8 mouse cellular contexts compared by ENCODE assay signal in the genomic region with DNA sequence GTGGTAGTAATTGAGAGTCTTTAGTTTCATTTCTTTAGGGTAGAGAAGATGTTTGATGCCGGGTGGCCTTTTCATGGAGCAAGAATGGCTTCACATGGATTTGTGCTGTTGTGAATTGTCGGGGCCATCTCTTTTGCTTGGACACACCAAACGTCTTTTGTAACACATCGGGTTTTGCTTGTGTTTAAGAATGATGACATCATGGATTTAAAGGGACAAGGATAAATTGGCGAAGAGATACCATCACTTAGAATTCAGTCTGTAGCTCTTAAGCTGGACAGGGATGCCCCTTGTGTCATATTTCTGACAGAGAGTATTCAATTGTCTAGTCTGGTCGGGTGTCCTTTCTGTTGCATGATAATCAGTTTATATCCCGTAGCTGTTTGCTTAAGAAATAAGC. TPM values are rescaled to one million over a fixed set of nuclear protein-coding genes. Genes with fewer than 3 reads are reported as not detected.
A peak's percentile ranks its signal among the peaks of the same experiment; 100 is the strongest.
DNase-seq lines count a peak whose midpoint lies in the region; ATAC-seq and TF ChIP-seq lines count a peak whose summit lies in the region.

No protein-coding gene starts in this region.

- peak overlapping the region; percentile 96 for H3K4me2 ChIP-seq in kidney, postnatal 0 days (ENCODE audit: low read length)
- H3K4me2 ChIP-seq in intestine, embryonic 16.5 days (ENCODE audit: low read depth, low read length): peak overlapping the region; percentile 63
- peak overlapping the region; percentile 74 for H3K4me2 ChIP-seq in neural tube, embryonic 13.5 days

- peak overlapping the region; percentile 97; the same call in 1 of the 2 replicates for H3K9ac ChIP-seq in kidney, postnatal 0 days (ENCODE audit: low read depth, low read length)
- H3K9ac ChIP-seq in intestine, embryonic 16.5 days (ENCODE audit: low read depth, low read length): peak overlapping the region; percentile 94
- peak overlapping the region; percentile 98 for H3K9ac ChIP-seq in neural tube, embryonic 13.5 days

- no peak for TF ChIP-seq CTCF in kidney, postnatal 0 days (IDR thresholded peaks at IDR 0.05; ENCODE audit: low read depth)

- H3K4me3 ChIP-seq in kidney, postnatal 0 days (replicated peaks; ENCODE audit: low read depth, low read length): peak overlapping the region; percentile 99
- peak overlapping the region; percentile 99 for H3K4me3 ChIP-seq in embryonic facial prominence, embryonic 10.5 days
- peak overlapping the region; percentile 97 for H3K4me3 ChIP-seq in intestine, embryonic 16.5 days (ENCODE audit: low read length)
- peak overlapping the region; percentile 99 for H3K4me3 ChIP-seq in neural tube, embryonic 13.5 days

- no peak for DNase-seq in kidney, postnatal 0 days (ENCODE audit: low spot score)
- no peak for DNase-seq in kidney, postnatal 14 days
- no peak for DNase-seq in embryonic facial prominence, embryonic 10.5 days (ENCODE audit: low spot score)
- DNase-seq in cerebellum, adult 8-10 months: no peak
- DNase-seq in yolk sac, embryonic 10.5 days (ENCODE audit: low spot score): no peak
- no peak for DNase-seq in cerebellum, postnatal 4 days (ENCODE audit: low spot score in 2 of 2)

- no peaks in the 10 kb centered on the region for H3K27me3 ChIP-seq in kidney, postnatal 0 days (ENCODE audit: insufficient read depth, low read length)
- no peaks in the 10 kb centered on the region for H3K27me3 ChIP-seq in embryonic facial prominence, embryonic 10.5 days (replicated peaks; ENCODE audit: low read depth, poor library complexity, severe bottlenecking)
- no peaks in the 10 kb centered on the region for H3K27me3 ChIP-seq in intestine, embryonic 16.5 days (replicated peaks; ENCODE audit: control insufficient read depth, insufficient read depth, low read length)
- H3K27me3 ChIP-seq in neural tube, embryonic 13.5 days: no peaks in the 10 kb centered on the region

- WGBS in kidney, postnatal 0 days: 21% methylated on average over 7 of the region's 7 CpGs
- WGBS in embryonic facial prominence, embryonic 10.5 days: 50% methylated on average over 7 of the region's 7 CpGs
- WGBS in intestine, embryonic 16.5 days: 19% methylated on average over 7 of the region's 7 CpGs
- 28% methylated on average over 7 of the region's 7 CpGs for WGBS in neural tube, embryonic 13.5 days

- H3K4me1 ChIP-seq in kidney, postnatal 0 days (replicated peaks; ENCODE audit: insufficient read depth, low read length): peaks cover 6% of the 10 kb centered on the region; the same call in 1 of the 2 replicates
- peaks cover 26% of the 10 kb centered on the region for H3K4me1 ChIP-seq in embryonic facial prominence, embryonic 10.5 days
- H3K4me1 ChIP-seq in intestine, embryonic 16.5 days (ENCODE audit: control insufficient read depth, insufficient read depth, low read length): peaks cover 20% of the 10 kb centered on the region
- peaks cover 45% of the 10 kb centered on the region for H3K4me1 ChIP-seq in neural tube, embryonic 13.5 days (replicated peaks)

- H3K27ac ChIP-seq in kidney, postnatal 0 days: 0 out of 2 replicates have a peak overlapping the region, but pooled peaks have one; percentile 94
- H3K27ac ChIP-seq in embryonic facial prominence, embryonic 10.5 days (replicated peaks): no peak overlapping the region; the same call in 1 of the 2 replicates
- no peak overlapping the region for H3K27ac ChIP-seq in intestine, embryonic 16.5 days (ENCODE audit: low read length)
- H3K27ac ChIP-seq in neural tube, embryonic 13.5 days (replicated peaks): no peak overlapping the region

- no peaks in the 10 kb centered on the region for H3K36me3 ChIP-seq in kidney, postnatal 0 days (ENCODE audit: insufficient read depth, low read length)
- 0 out of 2 replicates have a peak, but pooled peaks cover 2% of the 10 kb centered on the region for H3K36me3 ChIP-seq in embryonic facial prominence, embryonic 10.5 days (replicated peaks)
- no peaks in the 10 kb centered on the region for H3K36me3 ChIP-seq in intestine, embryonic 16.5 days (ENCODE audit: control insufficient read depth, insufficient read depth, low read length)
- no peaks in the 10 kb centered on the region for H3K36me3 ChIP-seq in neural tube, embryonic 13.5 days

- H3K9me3 ChIP-seq in kidney, postnatal 0 days (replicated peaks; ENCODE audit: low read length): no peaks in the 10 kb centered on the region
- no peaks in the 10 kb centered on the region for H3K9me3 ChIP-seq in embryonic facial prominence, embryonic 10.5 days
- no peaks in the 10 kb centered on the region for H3K9me3 ChIP-seq in intestine, embryonic 16.5 days (ENCODE audit: control insufficient read depth, low read length)
- no peaks in the 10 kb centered on the region for H3K9me3 ChIP-seq in neural tube, embryonic 13.5 days

- ATAC-seq in kidney, postnatal 0 days (replicated peaks; ENCODE audit: low FRiP score, low read depth): no peak
- ATAC-seq in intestine, embryonic 16.5 days: no peak
- no peak for ATAC-seq in neural tube, embryonic 13.5 days (ENCODE audit: low read depth)

RNA-seq across cellular contexts. Expression of a gene that starts 1.4 kb away (rescaled TPM):
- polyA plus RNA-seq in kidney, postnatal 0 days (2015; fragmentation: Nextera tagmentation; extraction: Ambion mirVana): 14.6 and 16.1 TPM in 2 replicates
- 29.3 and 30.6 TPM in 2 replicates for polyA plus RNA-seq in embryonic facial prominence, embryonic 10.5 days (2016; fragmentation: Nextera tagmentation; extraction: Ambion mirVana)
- polyA plus RNA-seq in intestine, embryonic 16.5 days (2015; fragmentation: Nextera tagmentation; extraction: Ambion mirVana): 17.9 and 18.5 TPM in 2 replicates
- 23.2 and 24.2 TPM in 2 replicates for polyA plus RNA-seq in neural tube, embryonic 13.5 days (2015; fragmentation: Nextera tagmentation; extraction: Ambion mirVana)

RNA-seq across cellular contexts. Expression of a gene that starts 9.5 kb away (rescaled TPM):
- polyA plus RNA-seq in kidney, postnatal 0 days (2015; fragmentation: Nextera tagmentation; extraction: Ambion mirVana): 38.0 and 40.4 TPM in 2 replicates
- 37.4 and 39.0 TPM in 2 replicates for polyA plus RNA-seq in embryonic facial prominence, embryonic 10.5 days (2016; fragmentation: Nextera tagmentation; extraction: Ambion mirVana)
- 44.4 and 46.4 TPM in 2 replicates for polyA plus RNA-seq in intestine, embryonic 16.5 days (2015; fragmentation: Nextera tagmentation; extraction: Ambion mirVana)
- 23.4 and 27.2 TPM in 2 replicates for polyA plus RNA-seq in neural tube, embryonic 13.5 days (2015; fragmentation: Nextera tagmentation; extraction: Ambion mirVana)
